15 mouse cellular contexts compared by ENCODE assay signal in genomic region chr2:31201851-31202250, GRCm38 (mm10). TPM values are rescaled to one million over a fixed set of nuclear protein-coding genes. Genes with fewer than 3 reads are reported as not detected.
DNase-seq lines count a peak whose midpoint lies in the region; ATAC-seq lines count a peak whose summit lies in the region.
"Had no signal": no experiment of that assay in that cellular context is flagged by ENCODE, and none has a peak within 500 bp of the region (broad histone marks: within the 10 kb centered on the region; RNA-seq: fewer than 3 reads in every experiment).

No protein-coding gene starts in this region.

- no peak for ATAC-seq in heart, embryonic 11.5 days (replicated peaks; ENCODE audit: insufficient number of reproducible peaks, low FRiP score, low TSS enrichment)
- peak; percentile 23; the same call in 1 of the 2 replicates for ATAC-seq in midbrain, embryonic 16.5 days
- no peak for ATAC-seq in midbrain, embryonic 15.5 days (replicated peaks)
- 0 out of 2 replicates have a peak, but pooled peaks have one; percentile 54 for ATAC-seq in stomach, embryonic 16.5 days (ENCODE audit: insufficient read depth, low FRiP score)
- ATAC-seq: activated CD4-positive, CD25-positive, alpha-beta regulatory T cell, adult 4 months; forebrain, embryonic 16.5 days had no signal

- 43% methylated on average over 7 of the region's 7 CpGs for WGBS in heart, embryonic 11.5 days (ENCODE audit: insufficient replicate concordance)
- 79% methylated on average over 7 of the region's 7 CpGs for WGBS in midbrain, embryonic 16.5 days
- WGBS in midbrain, embryonic 15.5 days, result 81% methylated on average over 7 of the region's 7 CpGs
- 73% methylated on average over 7 of the region's 7 CpGs for WGBS in stomach, embryonic 16.5 days

- intact Hi-C loops in heart, postnatal 36 days (cut with DNase I), result no loop called here
- intact Hi-C loops in left cerebral cortex, postnatal 4 days (cut with DNase I), result no loop called here

- H3K9ac ChIP-seq in heart, embryonic 11.5 days (ENCODE audit: low read depth, low read length), result 0 out of 2 replicates have a peak overlapping the region, but pooled peaks have one; percentile 5
- H3K9ac ChIP-seq in midbrain, embryonic 16.5 days (ENCODE audit: low read depth, low read length), result no peak overlapping the region
- no peak overlapping the region for H3K9ac ChIP-seq in midbrain, embryonic 15.5 days
- H3K9ac ChIP-seq in stomach, embryonic 16.5 days (ENCODE audit: low read length), result no peak overlapping the region
- H3K9ac ChIP-seq: limb, embryonic 12.5 days; neural tube, embryonic 12.5 days had no signal

- H3K27me3 ChIP-seq in heart, embryonic 11.5 days (ENCODE audit: control insufficient read depth, insufficient read depth, low read length), result no peaks in the 10 kb centered on the region
- H3K27me3 ChIP-seq in midbrain, embryonic 16.5 days (ENCODE audit: control insufficient read depth, insufficient read depth, low read depth, low read length), result no peaks in the 10 kb centered on the region
- H3K27me3 ChIP-seq in midbrain, embryonic 15.5 days (replicated peaks), result no peaks in the 10 kb centered on the region
- H3K27me3 ChIP-seq in stomach, embryonic 16.5 days (ENCODE audit: control insufficient read depth, insufficient read depth, low read length), result no peaks in the 10 kb centered on the region
- H3K27me3 ChIP-seq: limb, embryonic 12.5 days; neural tube, embryonic 12.5 days had no signal

- no peak overlapping the region for H3K4me3 ChIP-seq in heart, embryonic 11.5 days (ENCODE audit: low read depth, low read length)
- no peak overlapping the region for H3K4me3 ChIP-seq in midbrain, embryonic 16.5 days (ENCODE audit: low read depth, low read length)
- H3K4me3 ChIP-seq in midbrain, embryonic 15.5 days, result no peak overlapping the region
- no peak overlapping the region for H3K4me3 ChIP-seq in stomach, embryonic 16.5 days (replicated peaks; ENCODE audit: low read length)
- H3K4me3 ChIP-seq: limb, embryonic 12.5 days; neural tube, embryonic 12.5 days had no signal

- H3K27ac ChIP-seq in heart, embryonic 11.5 days (ENCODE audit: low read depth, low read length), result peak overlapping the region; percentile 70
- H3K27ac ChIP-seq in midbrain, embryonic 16.5 days (ENCODE audit: low read length), result no peak overlapping the region
- H3K27ac ChIP-seq in midbrain, embryonic 15.5 days, result no peak overlapping the region
- no peak overlapping the region for H3K27ac ChIP-seq in stomach, embryonic 16.5 days (ENCODE audit: low read length)
- H3K27ac ChIP-seq: limb, embryonic 12.5 days; neural tube, embryonic 12.5 days had no signal

- H3K36me3 ChIP-seq in heart, embryonic 11.5 days (ENCODE audit: control insufficient read depth, insufficient read depth, low read length), result peaks cover 3% of the 10 kb centered on the region; the same call in 1 of the 2 replicates
- 0 out of 2 replicates have a peak, but pooled peaks cover 3% of the 10 kb centered on the region for H3K36me3 ChIP-seq in midbrain, embryonic 16.5 days (ENCODE audit: control insufficient read depth, insufficient read depth, low read length)
- no peaks in the 10 kb centered on the region for H3K36me3 ChIP-seq in midbrain, embryonic 15.5 days (replicated peaks)
- H3K36me3 ChIP-seq in stomach, embryonic 16.5 days (ENCODE audit: control insufficient read depth, insufficient read depth, low read length), result 0 out of 2 replicates have a peak, but pooled peaks cover 5% of the 10 kb centered on the region

- H3K4me2 ChIP-seq in heart, embryonic 11.5 days, result peak overlapping the region; percentile 8; the same call in 1 of the 2 replicates
- no peak overlapping the region for H3K4me2 ChIP-seq in midbrain, embryonic 16.5 days (ENCODE audit: low read length)
- H3K4me2 ChIP-seq in midbrain, embryonic 15.5 days, result no peak overlapping the region
- H3K4me2 ChIP-seq in stomach, embryonic 16.5 days (ENCODE audit: low read depth, low read length), result no peak overlapping the region
- H3K4me2 ChIP-seq: limb, embryonic 12.5 days; neural tube, embryonic 12.5 days had no signal

- H3K9me3 ChIP-seq in heart, embryonic 11.5 days (replicated peaks; ENCODE audit: control insufficient read depth, low read length), result no peaks in the 10 kb centered on the region
- no peaks in the 10 kb centered on the region for H3K9me3 ChIP-seq in midbrain, embryonic 16.5 days (replicated peaks; ENCODE audit: control insufficient read depth, low read length, poor library complexity, severe bottlenecking)
- no peaks in the 10 kb centered on the region for H3K9me3 ChIP-seq in midbrain, embryonic 15.5 days
- H3K9me3 ChIP-seq in stomach, embryonic 16.5 days (replicated peaks; ENCODE audit: control insufficient read depth, low read length), result no peaks in the 10 kb centered on the region
- H3K9me3 ChIP-seq: G1E; limb, embryonic 12.5 days; neural tube, embryonic 12.5 days had no signal

- peaks cover 62% of the 10 kb centered on the region for H3K4me1 ChIP-seq in heart, embryonic 11.5 days (ENCODE audit: control insufficient read depth, insufficient read depth, low read length)
- peaks cover 9% of the 10 kb centered on the region for H3K4me1 ChIP-seq in midbrain, embryonic 16.5 days (ENCODE audit: control insufficient read depth, insufficient read depth, low read length)
- H3K4me1 ChIP-seq in midbrain, embryonic 15.5 days, result peaks cover 11% of the 10 kb centered on the region
- H3K4me1 ChIP-seq in stomach, embryonic 16.5 days (ENCODE audit: control insufficient read depth, insufficient read depth, low read length), result no peaks in the 10 kb centered on the region

- no peak for DNase-seq in heart, postnatal 36 days
- DNase-seq in kidney, postnatal 14 days, result peak; percentile 49
- DNase-seq in left cerebral cortex, postnatal 4 days, result no peak
- no peak for DNase-seq in layer of hippocampus, adult 18-20 months (ENCODE audit: low spot score in 2 of 2)
- DNase-seq: right cerebral cortex, postnatal 4 days; thymus, adult 18-20 months had no signal

RNA-seq across cellular contexts. Expression of gene Ncs1, which starts 43.8 kb away (rescaled TPM):
- 42.8 and 46.5 TPM in 2 replicates for polyA plus RNA-seq in heart, embryonic 11.5 days (2014; fragmentation: Nextera tagmentation; extraction: Ambion mirVana)
- 10 to 100 TPM in 1 of 2 experiments, 1 to 10 TPM in 1; 9.5 to 10.5 TPM for total RNA-seq in heart, postnatal 36 days (2021)
- polyA plus RNA-seq in midbrain, embryonic 16.5 days (2015; fragmentation: Nextera tagmentation; extraction: Ambion mirVana), result 148 and 164 TPM in 2 replicates
- 172 and 183 TPM in 2 replicates for polyA plus RNA-seq in midbrain, embryonic 15.5 days (2015; fragmentation: Nextera tagmentation; extraction: Ambion mirVana)
- polyA plus RNA-seq in stomach, embryonic 16.5 days (2015; fragmentation: Nextera tagmentation; extraction: Ambion mirVana), result 21.3 and 22.2 TPM in 2 replicates
- 100 to 1,000 TPM; 161 to 162 TPM for total RNA-seq in left cerebral cortex, postnatal 4 days (2021)
- total RNA-seq in layer of hippocampus, adult 18-20 months (2021), result 100 to 1,000 TPM; 298 to 317 TPM
- polyA plus RNA-seq: G1E had no signal

RNA-seq across cellular contexts. Expression of gene Gpr107, which starts 49.7 kb away (rescaled TPM):
- polyA plus RNA-seq in heart, embryonic 11.5 days (2014; fragmentation: Nextera tagmentation; extraction: Ambion mirVana), result 30.4 and 33.8 TPM in 2 replicates
- 10 to 100 TPM; 30.3 to 38.7 TPM for total RNA-seq in heart, postnatal 36 days (2021)
- 34.9 and 43.6 TPM in 2 replicates for polyA plus RNA-seq in midbrain, embryonic 16.5 days (2015; fragmentation: Nextera tagmentation; extraction: Ambion mirVana)
- 39.6 and 41.0 TPM in 2 replicates for polyA plus RNA-seq in midbrain, embryonic 15.5 days (2015; fragmentation: Nextera tagmentation; extraction: Ambion mirVana)
- 34.8 and 39.3 TPM in 2 replicates for polyA plus RNA-seq in stomach, embryonic 16.5 days (2015; fragmentation: Nextera tagmentation; extraction: Ambion mirVana)
- total RNA-seq in left cerebral cortex, postnatal 4 days (2021), result 10 to 100 TPM; 59.0 to 59.8 TPM
- total RNA-seq in layer of hippocampus, adult 18-20 months (2021), result 10 to 100 TPM; 42.5 to 48.2 TPM

Comparison
In these comparisons a context has a peak if more than half of its experiments do, and no peak if none do; other contexts are left out.
1. ATAC-seq: peak in midbrain, embryonic 16.5 days (single experiment) and stomach, embryonic 16.5 days (single experiment); none in heart, embryonic 11.5 days (single experiment) and midbrain, embryonic 15.5 days (single experiment).